Mouse (Mus musculus) retina, adult 2 months (tissue): ENCODE measurements around the gene AU022252.

Experiments used
- DNase-seq: peaks from one replicate; pipeline ENCODE4 v3.0.0-alpha.2; 2012; ENCODE audit warnings: low read depth, low spot score

AU022252 gene

DNA sequence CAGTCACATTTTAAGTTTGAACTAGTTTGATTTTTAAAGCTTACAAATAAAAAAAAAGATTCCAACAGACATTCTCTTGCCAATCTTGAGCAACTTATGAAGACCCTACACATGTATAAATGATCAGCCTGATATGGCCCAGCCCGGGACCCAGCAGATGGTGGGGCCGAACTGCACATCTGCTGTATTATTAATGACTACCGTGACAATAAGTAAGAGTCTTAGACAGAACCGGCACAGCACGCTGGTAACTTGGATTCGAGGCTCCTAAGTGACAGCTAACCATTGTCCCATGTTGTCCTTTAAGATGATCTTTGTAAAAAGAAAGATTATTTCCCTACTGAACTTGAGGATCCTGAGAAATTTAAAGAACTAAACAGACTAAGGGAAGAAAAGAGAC is 43.1 kb downstream of the AU022252 start:
- DNase-seq = no peak

DNA sequence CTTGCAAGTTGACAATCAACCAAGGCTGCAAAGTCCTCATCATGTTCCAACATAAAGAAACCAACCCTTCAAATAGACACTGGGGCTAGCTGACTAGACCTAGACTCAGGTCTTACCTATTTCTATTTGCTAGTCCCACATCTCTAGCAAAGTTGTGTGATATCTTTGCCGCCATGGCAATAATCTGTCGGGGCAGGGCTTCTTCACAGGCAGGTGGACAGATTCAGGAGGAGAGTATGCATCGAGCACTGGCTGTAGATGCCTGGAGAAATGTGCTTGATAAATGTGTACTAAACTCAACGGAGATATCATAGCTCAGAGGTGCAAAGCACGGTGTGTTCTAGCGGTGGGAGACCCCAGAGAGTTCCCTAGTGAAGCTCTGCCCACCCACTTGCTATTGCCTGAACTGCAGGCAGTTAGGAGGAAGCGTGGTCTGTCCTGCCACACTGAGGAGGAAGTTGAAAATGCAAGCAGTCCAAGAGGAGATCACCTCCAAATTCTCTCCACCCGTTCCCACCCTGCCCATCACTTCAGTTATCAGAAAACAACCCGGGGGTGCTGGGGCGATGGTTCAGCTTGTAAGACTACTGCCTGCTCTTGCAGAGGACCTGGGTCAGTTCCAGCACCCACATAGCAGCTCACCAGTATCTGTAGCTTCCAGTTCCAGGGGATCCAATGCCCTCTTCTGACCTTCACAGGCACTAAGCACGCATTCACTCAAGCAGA is 44.3 kb downstream of the AU022252 start:
- no peak for DNase-seq

DNA sequence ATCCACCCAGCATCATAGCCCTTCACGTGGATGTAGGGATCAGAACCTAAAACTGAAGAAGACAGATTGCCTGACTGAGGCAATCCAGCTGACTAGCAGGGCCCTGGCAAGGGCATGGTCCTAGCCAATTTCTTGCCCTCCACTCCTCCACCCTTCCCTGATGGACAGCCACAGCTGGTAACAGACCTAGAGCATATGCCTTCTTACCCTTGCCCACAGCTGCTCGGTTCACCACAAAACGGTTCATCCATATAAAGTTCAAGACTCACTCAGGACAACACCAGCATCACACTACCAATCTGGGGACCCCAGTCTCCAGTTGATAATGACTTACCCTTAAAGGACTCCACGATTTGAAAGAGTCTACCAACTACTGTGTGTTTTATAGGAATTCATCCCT is 46.7 kb downstream of the AU022252 start:
- no peak for DNase-seq

DNA sequence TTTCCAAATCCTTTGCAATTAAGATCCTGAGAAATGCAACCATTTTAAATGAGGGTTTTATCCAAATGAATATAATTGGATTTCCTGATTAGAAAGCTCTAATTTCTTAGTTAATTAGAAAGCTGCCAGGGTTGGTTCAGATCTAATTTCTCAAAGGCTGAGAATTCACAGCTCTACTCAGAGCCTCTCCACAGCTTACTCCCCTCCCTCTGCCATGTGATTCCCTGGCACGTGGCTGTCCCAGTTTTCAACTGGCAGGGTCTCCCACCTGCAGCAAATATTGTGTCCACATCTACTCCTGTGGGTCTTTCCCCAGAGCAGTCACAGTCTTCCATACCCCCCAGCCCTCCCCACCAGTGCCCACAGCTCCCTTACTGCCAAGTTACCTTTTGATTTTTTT is 49.0 kb downstream of the AU022252 start:
- DNase-seq = no peak

DNA sequence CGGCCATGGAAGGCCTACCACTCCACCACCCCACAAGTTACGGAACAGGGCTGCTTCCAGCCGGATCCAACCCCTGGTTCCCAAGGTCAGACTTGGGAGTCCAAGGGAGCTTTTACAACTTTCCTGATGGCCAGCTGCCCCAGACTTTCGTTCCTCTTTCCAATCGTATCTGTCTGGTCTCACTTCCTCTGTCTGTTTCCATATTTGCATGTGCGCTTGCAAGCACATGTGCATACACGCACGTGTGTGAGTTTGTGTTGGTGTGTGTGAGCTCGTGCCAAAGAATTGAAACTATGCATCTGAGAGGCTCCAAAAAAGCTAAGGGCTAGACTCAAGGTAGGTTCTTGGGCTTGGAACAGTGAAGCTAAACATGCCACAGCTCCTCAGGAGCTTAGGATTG is 51.1 kb downstream of the AU022252 start:
- no peak for DNase-seq

DNA sequence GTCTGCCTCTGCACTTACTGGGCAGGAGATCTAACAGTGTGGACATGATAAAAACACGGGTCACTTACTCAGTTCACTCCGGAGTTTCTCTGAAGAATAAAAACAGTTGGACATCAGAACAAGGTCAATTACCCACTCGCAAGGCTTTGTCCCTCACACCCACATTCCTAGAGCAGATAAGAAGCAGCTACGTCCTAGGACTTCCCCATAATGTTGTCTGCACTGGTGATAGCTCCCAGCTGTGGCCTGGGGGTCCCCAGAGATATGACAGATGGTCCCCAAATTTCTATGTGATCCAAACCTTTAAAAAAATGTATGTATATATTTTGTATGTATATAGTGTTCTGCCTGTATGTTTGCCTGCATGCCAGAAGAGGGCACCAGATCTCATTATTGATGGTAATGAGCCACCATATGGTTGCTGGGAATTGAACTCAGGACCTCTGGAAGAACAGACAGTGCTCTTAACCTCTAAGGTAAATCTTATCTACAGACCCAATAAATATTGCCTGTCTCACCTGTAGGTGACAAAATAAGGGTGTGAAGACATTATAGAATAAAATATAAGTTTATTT is 52.3 kb downstream of the AU022252 start:
- DNase-seq = no peak

DNA sequence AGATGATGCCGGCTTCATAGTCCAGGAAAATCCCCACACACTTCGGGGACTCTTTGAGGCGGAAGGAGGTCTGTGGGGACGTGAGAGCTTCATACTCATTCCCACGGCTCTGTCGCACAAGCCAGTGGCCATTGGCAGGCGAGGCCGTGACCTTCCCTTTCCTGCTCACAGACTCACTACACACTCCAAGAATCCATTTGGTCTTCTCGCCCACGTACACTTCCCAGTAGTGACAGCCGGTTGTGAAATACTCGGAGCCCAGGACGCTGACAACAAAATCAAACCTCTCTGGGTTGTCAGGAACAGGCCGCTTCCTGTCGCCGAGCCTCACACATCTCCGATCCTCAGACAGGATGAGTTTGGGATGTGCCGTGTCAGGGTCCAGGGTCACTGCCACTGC is 54.2 kb downstream of the AU022252 start:
- DNase-seq = no peak

DNA sequence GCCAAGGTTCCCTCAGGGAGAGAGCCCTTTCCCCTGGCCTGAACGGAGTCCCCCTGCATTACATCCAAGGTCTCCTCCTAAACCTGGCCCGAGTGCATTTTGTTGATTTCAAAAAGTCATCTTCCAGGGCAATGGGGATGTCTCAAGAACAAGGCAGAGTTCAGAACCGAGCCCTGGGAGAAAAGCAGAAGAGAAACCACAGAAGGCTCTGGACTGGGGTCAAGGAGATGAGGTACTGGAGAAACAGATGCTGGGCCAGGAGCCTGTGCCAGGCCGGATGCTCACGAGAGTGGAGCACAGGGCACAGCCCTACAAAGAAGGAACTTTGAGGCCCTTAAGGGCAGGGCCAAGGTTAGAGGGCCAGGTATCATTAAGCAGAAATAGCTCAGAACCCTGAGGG is 54.8 kb downstream of the AU022252 start:
- no peak for DNase-seq

DNA sequence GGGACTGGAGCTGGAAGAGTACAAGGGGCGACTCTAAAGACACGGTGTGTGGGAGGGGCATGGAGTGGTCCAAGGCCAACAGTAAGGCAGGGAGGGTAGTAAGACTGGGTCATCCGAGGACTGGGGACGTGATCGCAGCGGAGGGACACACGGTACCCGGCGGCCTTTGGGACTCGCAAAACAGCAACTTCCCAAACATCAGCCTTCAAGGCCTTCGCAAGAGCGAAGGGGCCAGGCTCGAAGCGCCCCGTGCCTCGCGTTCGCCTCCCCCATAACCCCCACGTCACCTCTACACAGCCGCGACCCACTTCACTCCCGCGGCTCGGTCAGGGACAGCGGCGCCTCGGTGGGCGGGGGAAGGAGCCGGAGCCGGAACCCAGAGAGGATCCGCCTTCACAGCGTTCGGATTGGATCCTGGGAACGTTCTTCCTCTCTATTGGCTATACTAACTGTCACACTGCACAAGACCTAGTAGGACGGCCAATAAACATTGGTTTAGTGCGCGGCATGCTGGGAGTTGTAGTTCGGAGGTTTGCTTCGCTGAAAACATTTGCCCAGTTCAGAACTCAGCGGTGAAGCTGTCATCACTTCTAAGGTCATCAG is 58.6 kb downstream of the AU022252 start, which contains the start of gene Zfp691:
Gene Zfp691, minus strand, starts transcription at position 345 of the 603 bp plus-strand sequence.
- peak; percentile 93 for DNase-seq

DNA sequence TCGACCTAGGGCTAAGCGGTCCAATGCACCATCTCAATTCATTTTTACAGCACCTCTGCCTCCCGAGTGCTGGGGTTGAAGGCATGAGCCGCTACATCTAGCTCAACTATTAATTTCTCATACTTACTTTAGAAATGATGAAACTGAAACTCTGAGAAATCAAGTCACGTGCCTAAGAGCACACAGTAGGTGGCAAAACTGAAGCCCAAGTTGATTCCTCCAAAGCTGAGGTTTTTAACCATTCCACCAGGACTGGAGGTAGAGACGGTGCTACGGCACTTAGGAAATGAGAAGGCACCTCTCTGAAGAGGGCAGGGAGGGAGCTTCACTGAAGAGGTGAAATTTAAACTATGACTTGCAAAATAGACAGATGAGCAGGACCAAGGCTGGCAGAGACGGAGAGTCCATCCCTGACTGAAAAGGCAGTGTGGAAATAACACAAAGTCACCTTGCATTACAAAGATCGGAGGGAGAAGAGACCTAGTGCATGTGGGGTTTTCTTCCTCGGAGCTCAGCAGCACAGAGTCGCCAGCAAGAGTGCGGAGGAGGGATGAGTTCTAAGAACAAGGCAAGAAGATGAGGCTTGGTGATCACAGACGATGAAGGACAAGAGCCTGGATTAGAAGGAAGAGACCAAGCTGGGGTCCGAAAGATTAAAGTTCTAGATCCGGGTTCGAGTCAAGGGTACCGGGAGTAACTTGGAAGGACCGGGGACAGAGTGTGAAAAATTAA is 59.4 kb downstream of the AU022252 start:
- no peak for DNase-seq

DNA sequence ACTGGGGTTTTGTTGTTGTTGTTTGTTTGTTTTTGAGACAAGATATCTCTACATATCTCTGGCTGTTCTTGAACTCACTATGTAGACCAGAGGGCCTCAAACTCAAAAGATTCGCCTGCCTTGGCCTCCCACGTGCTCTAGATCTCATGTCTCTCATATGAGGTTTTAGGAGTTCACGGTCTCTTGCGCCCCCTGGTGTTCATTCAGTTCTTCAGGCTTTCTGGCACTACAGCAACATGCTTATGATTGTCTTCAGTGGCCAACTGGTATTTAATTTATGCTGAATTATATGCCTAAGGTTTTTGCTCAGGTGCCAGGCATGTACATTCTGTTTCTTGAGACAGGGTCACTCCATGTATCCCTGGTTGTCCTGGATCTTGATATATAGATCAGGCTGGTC is 64.8 kb downstream of the AU022252 start:
- DNase-seq = peak; percentile 77

DNA sequence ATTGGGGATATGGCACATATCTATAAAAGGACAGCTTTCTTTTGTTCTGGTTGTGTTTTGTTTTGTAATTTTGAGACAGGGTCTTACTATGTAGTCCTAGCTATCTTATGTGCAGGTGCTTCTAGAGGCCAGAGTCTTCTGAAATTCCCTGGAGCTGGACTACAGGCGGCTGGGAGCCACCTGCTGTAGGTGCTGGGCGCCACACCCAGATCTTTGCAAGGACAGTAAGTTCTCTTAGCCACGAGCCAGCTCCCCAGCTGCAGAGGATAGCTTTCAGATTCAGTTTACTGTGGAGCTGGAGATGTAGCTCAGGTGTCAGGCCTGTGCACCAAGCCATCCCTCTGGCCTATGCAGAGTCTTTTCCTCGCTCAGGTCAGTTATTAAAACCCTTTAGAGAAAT is 65.4 kb downstream of the AU022252 start:
- no peak for DNase-seq

DNA sequence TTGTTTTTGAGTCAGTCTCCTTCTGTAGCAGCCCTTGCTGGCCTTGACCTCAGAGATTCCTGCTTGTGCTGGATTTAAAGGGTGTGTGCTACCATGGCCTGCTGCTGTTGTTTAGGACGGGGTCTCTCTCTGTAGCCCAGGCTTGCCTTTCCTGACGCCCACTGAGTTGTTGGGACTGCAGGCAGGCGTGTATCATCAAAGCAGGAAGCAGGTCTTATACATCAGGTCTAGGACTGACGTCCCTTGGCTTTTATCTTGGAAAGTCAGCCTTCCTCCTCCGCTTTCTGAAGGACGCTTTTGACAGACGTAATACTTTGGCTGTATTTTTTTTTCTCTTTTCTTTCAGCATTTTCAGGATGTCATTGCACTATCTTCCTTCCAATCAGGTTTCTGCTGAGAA is 66.6 kb downstream of the AU022252 start:
- DNase-seq = no peak

DNA sequence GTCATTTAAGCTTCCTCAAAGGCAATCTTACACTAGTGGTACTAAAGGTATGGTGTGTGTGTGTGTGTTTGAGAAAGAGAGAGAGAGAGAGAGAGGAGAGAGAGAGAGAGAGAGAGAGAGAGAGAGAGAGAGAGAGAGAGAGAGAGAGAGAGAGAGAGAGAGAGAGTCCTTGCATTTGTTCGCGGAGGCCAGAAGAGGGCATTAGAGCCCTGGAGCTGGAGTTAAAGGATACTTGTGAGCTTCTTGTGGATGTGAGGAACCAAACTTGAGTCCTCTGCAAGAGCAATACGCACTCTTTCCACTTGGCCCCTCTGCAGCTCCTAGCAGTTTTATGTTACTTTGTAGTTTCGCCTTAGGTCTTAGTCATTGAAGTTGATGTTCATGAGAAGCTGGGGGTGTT is 69.5 kb downstream of the AU022252 start:
- DNase-seq = no peak

DNA sequence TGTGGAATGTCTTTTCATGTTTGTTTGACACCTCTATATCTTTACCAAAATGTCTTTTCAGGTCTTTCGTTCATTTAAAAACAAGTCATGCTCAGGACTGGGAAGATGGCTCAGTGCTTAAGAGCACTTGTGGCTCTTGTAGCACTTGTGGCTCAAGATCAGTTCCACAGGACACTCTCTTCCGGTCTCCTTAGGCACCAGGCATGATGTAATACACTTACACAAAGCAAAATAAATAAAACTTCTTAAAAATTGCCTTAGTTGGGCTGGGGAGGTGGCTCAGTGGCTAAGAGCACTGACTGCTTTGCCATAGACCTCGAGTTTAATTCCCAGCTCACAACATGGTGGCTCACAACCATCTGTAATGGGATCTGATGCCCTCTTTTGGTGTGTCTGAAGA is 71.2 kb downstream of the AU022252 start:
- DNase-seq = no peak

DNA sequence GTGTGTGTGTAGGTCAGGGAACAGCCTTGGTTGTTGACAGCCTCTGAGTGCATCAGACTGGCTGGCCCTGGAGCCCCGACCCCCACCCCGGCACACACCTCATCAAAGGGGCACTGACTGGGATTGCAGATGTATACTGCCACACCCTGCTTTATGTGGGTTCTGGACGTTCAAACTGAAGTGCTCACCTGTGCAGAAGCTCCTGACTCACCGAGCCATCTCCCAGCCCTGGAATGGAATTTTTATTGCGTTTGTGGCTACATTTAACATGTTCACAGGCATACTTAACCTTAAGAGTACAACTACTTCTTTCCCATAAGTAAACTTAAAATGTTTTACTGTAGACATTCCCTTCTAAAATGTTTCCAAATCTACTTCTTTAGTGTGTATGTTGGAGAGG is 74.6 kb downstream of the AU022252 start:
- no peak for DNase-seq

DNA sequence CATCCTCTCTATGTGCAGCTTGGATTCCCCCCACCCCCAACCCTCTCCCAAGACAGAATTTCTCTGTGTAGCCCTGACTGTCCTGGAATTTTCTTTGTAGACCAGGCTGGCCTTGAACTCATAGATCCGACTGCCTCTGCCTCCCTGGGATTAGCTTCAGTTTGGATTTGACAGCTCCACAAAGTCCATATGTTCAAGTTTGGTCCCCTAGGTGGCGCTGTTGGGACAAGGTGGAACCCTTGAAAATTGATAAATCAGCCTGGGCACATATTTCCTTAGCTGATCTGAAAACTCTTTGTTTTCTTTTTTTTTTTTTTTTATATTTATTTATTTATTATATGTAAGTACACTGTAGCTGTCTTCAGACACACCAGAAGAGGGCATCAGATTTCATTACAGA is 75.3 kb downstream of the AU022252 start:
- no peak for DNase-seq
